Mouse (Mus musculus) bone marrow, adult 2 months (tissue): ENCODE data around the gene Unc119. TPM values are rescaled to one million over a fixed set of nuclear protein-coding genes. Genes with fewer than 3 reads are reported as not detected.
A peak's percentile ranks its signal among the peaks of the same experiment; 100 is the strongest.

Experiments
- H3K27ac ChIP-seq: fragments of 200-500 bp; 2 replicates; pipeline ENCODE4 v1.5.1; 2012; ENCODE audit warnings: low read depth, mild to moderate bottlenecking, control low read depth, inconsistent platforms, low read length; ENCODE audit not compliant: control insufficient read depth, poor library complexity, insufficient read depth
- H3K4me1 ChIP-seq: fragments of 200-500 bp; 2 replicates; pipeline ENCODE4 v1.6.1; 2011; ENCODE audit warnings: low read length; ENCODE audit not compliant: control insufficient read depth, insufficient read depth
- H3K4me3 ChIP-seq: fragments of 200-500 bp; replicated peaks from 2 replicates; pipeline ENCODE3; 2011; ENCODE audit warnings: mild to moderate bottlenecking, low read depth, low read length, control low read depth; ENCODE audit not compliant: control insufficient read depth
- CTCF ChIP-seq: fragments of 200-500 bp; IDR thresholded peaks from 2 replicates; pipeline ENCODE4 v1.5.1; 2011; ENCODE audit warnings: low read length, control low read depth; ENCODE audit not compliant: control insufficient read depth, insufficient read depth
- POLR2A ChIP-seq: fragments of 200-500 bp; IDR thresholded peaks from 2 replicates; pipeline ENCODE4 v1.6.1; 2011; ENCODE audit warnings: low read depth, mild to moderate bottlenecking, control low read depth, low read length, borderline replicate concordance; ENCODE audit not compliant: control insufficient read depth
- WGBS: fragments of 180-500 bp; shearing (Covaris S2); methylation state at CpG from one replicate; pipeline ENCODE4 v1.1.7; 2018; 5-methylcytosine and 5-hydroxymethylcytosine counted together
- polyA plus RNA-seq: library from polyadenylated mRNA; stranded (reverse); fragments of >200 nt; gene quantifications from 2 replicates; pipeline ENCODE4 v1.2.4, GENCODE M21; 2011; ENCODE audit warnings: low replicate concordance; ENCODE audit not compliant: missing spikeins, insufficient read depth, insufficient read length

The Unc119 gene
- polyA plus RNA-seq, 1 experiment, result 71.9 TPM

DNA sequence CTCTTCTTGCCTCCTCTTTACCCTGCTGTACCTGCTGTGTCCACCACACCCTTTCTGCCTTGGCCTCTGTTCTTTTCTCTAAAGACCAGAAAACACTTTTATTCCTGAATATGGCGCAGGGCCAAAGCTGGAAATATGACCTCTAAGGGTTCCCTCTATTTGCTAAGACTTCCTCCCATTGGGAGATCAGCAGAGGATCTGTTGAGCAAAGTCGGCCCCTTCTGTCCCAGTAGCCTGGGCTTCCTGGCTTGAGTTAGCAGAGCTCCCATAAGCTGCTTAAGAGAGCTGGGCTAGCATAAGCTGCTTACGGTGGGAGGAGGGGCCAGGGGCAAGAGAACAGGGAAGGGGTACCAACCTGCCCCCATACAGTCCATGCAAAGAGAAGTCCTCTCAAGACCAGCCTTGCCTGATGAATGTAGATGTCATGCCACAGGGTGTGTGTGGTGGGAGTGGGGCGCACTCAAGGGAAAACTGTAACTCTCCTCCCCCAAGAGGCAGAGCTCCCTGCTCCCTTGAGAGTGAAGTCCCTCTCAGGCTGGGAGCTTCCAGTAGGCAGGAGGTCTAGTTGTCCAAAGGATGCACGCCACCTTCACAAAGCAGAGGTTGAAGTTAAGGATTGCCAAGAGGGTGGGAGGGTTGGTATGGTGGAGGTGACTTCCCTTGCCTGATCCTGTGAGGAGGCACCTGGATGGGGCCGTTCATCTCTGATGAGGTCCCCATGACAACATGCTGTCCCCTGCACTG, 3.2 kb downstream of the Unc119 start:
- 59% methylated on average over 6 of the region's 6 CpGs for WGBS
- Histone ChIP-seq H3K4me3 (peak overlapping the region; percentile 14), H3K27ac (peak overlapping the region; percentile 85), H3K4me1 (peaks cover 8% of the 10 kb centered on the region)
- TF ChIP-seq CTCF (no peak), POLR2A (no peak)

DNA sequence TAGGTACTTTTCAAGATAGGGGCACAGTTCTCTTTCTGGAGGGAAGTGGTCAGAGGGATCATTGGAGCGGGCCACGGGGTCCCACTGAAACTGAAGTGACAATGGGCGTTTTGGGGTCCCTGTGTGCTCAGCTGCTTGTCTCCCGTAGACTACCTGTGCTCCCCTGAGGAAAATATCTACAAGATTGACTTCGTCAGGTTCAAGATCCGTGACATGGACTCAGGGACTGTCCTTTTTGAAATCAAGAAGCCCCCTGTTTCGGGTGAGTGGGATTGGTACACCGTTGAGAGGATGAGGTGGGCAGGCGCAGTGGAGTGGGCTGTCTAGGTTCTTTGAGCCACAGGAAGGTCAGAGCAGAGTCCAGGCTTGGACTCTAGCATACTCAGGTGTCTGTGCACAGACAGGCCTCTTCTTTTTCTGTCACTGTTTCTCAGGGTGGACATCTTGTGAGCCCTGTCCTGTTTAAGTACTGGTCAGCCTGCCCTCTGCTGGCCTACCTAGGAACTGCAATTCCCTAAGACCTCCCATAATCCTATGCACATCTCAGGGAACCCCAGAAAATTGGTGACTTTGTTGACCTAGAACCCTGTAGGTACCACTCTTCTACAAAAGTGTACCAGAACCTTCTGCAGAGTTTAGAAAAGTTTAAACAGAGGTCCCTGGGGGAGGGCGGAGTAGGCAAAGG, 3.9 kb downstream of the Unc119 start:
- WGBS, result 80% methylated on average over 10 of the region's 10 CpGs
- peak overlapping the region; percentile 68 for H3K27ac ChIP-seq

GRCm38 (mm10) chr11:78347908-78348307, 4.6 kb downstream of the Unc119 start:
- Histone ChIP-seq H3K4me3 (peak overlapping the region; percentile 30), H3K4me1 (peaks cover 8% of the 10 kb centered on the region), H3K27ac (peak overlapping the region; percentile 68)
- TF ChIP-seq POLR2A (no peak), CTCF (no peak)
- 46% methylated on average over 9 of the region's 9 CpGs for WGBS

More for the DNA sequence above, 3.9 kb downstream of the Unc119 start:
- Histone ChIP-seq H3K4me3 (no peak overlapping the region), H3K4me1 (peaks cover 8% of the 10 kb centered on the region)
- TF ChIP-seq CTCF, result peak; percentile 80
- TF ChIP-seq POLR2A, result no peak

GRCm38 (mm10) chr11:78348474-78348873, 5.2 kb downstream of the Unc119 start:
- Histone ChIP-seq H3K4me1 (peaks cover 11% of the 10 kb centered on the region), H3K27ac (peak overlapping the region; percentile 70), H3K4me3 (peak overlapping the region; percentile 30)
- WGBS, result 83% methylated on average over 7 of the region's 7 CpGs
- TF ChIP-seq POLR2A (no peak), CTCF (no peak)

GRCm38 (mm10) chr11:78349441-78350358, 6.4 kb downstream of the Unc119 start:
- Histone ChIP-seq H3K27ac (peak overlapping the region; percentile 74), H3K4me3 (no peak overlapping the region), H3K4me1 (peaks cover 7% of the 10 kb centered on the region)
- no peak for TF ChIP-seq CTCF
- no peak for TF ChIP-seq POLR2A
- WGBS, result 69% methylated on average over 4 of the region's 4 CpGs

- TF ChIP-seq CTCF (no peak), POLR2A (no peak)
- Histone ChIP-seq H3K4me1 (peaks cover 3% of the 10 kb centered on the region), H3K27ac (peak overlapping the region; percentile 69), H3K4me3 (no peak overlapping the region)
- 17% methylated on average over 1 of the region's 1 CpGs for WGBS
Measured at GRCm38 (mm10) chr11:78353081-78353480, 9.8 kb downstream of the Unc119 start.

- H3K4me3 ChIP-seq, result no peak overlapping the region
- WGBS, result 82% methylated on average over 6 of the region's 6 CpGs
- H3K27ac ChIP-seq, result no peak overlapping the region
- TF ChIP-seq CTCF (no peak), POLR2A (no peak)
- peaks cover 3% of the 10 kb centered on the region for H3K4me1 ChIP-seq
Measured at GRCm38 (mm10) chr11:78354905-78355304, 11.6 kb downstream of the Unc119 start.

GRCm38 (mm10) chr11:78355471-78356238, 12.4 kb downstream of the Unc119 start:
- Histone ChIP-seq H3K27ac (no peak overlapping the region), H3K4me3 (no peak overlapping the region), H3K4me1 (peaks cover 3% of the 10 kb centered on the region)
- WGBS, result 36% methylated on average over 4 of the region's 4 CpGs
- peak; percentile 83 for TF ChIP-seq CTCF
- no peak for TF ChIP-seq POLR2A
